Mouse (Mus musculus) myocyte (in vitro differentiated cells): ENCODE measurements at regions not wholly inside any gene's neighbourhood (a gene's known extent, or its start where the extent isn't known, plus 50 kb on each side); places are given as distances from the start of the nearest gene placed in this dataset.

Experiments
- H3K27me3 ChIP-seq: one replicate; pipeline ENCODE4 v1.6.1; 2011; ENCODE audit not compliant: control insufficient read depth, insufficient read depth, insufficient read length
- H3K36me3 ChIP-seq: one replicate; pipeline ENCODE4 v1.6.1; 2011; ENCODE audit not compliant: control insufficient read depth, insufficient read depth
- H3K4me2 ChIP-seq: one replicate; pipeline ENCODE4 v1.6.1; 2011; ENCODE audit warnings: low read depth, control low read depth
- H3K4me3 ChIP-seq: one replicate; pipeline ENCODE4 v1.5.1; 2011; ENCODE audit warnings: mild to moderate bottlenecking, control low read depth, moderate library complexity
- H3K79me2 ChIP-seq: one replicate; pipeline ENCODE4 v1.6.1; 2011; ENCODE audit not compliant: control insufficient read depth, insufficient read depth
- H3ac ChIP-seq: one replicate; pipeline ENCODE4 v1.6.1; 2011; ENCODE audit not compliant: control insufficient read depth, insufficient read length
- CEBPB ChIP-seq: IDR thresholded peaks from 2 replicates; pipeline ENCODE4 v1.6.1; 2011; ENCODE audit warnings: mild to moderate bottlenecking, moderate library complexity; ENCODE audit not compliant: poor library complexity, insufficient read depth, severe bottlenecking
- E2F4 ChIP-seq: IDR thresholded peaks from one replicate; pipeline ENCODE4 v1.6.1; 2011; ENCODE audit warnings: mild to moderate bottlenecking, control low read depth, moderate library complexity; ENCODE audit not compliant: insufficient read depth
- MAX ChIP-seq: IDR thresholded peaks from one replicate; pipeline ENCODE4 v1.6.1; 2011; ENCODE audit warnings: low read depth, mild to moderate bottlenecking, control low read depth
- MYOD1 ChIP-seq, 3 experiments: IDR thresholded peaks; one replicate each; pipeline ENCODE4 v1.6.1; 2011; ENCODE audit warnings: control low read depth in 2 of 3, low read depth in 2 of 3, mild to moderate bottlenecking in 2 of 3, moderate library complexity in 1 of 3; ENCODE audit not compliant: insufficient read length in 2 of 3, control insufficient read depth in 1 of 3
- MYOG ChIP-seq, 3 experiments: IDR thresholded peaks; one replicate each; pipeline ENCODE4 v1.6.1; 2011; ENCODE audit warnings: control low read depth in 2 of 3, low read depth in 2 of 3, mild to moderate bottlenecking in 2 of 3; ENCODE audit not compliant: insufficient read length in 2 of 3, control insufficient read depth in 1 of 3, insufficient read depth in 1 of 3
- POLR2A ChIP-seq: IDR thresholded peaks from one replicate; pipeline ENCODE4 v1.6.1; 2011; ENCODE audit warnings: low read depth, mild to moderate bottlenecking, control low read depth, moderate library complexity; ENCODE audit not compliant: insufficient read length
- POLR2AphosphoS2 ChIP-seq: IDR thresholded peaks from one replicate; pipeline ENCODE4 v1.6.1; 2011; ENCODE audit warnings: low read depth, control low read depth; ENCODE audit not compliant: insufficient read length
- REST ChIP-seq: IDR thresholded peaks from one replicate; pipeline ENCODE4 v1.6.1; 2011; ENCODE audit warnings: mild to moderate bottlenecking, control low read depth, moderate library complexity; ENCODE audit not compliant: insufficient read depth, insufficient read length
- SRF ChIP-seq: IDR thresholded peaks from one replicate; pipeline ENCODE4 v1.6.1; 2011; ENCODE audit warnings: low read depth; ENCODE audit not compliant: control insufficient read depth, insufficient read length
- TCF12 ChIP-seq: IDR thresholded peaks from one replicate; pipeline ENCODE4 v1.6.1; 2011; ENCODE audit warnings: mild to moderate bottlenecking, control low read depth; ENCODE audit not compliant: poor library complexity, insufficient read depth, severe bottlenecking
- TCF3 ChIP-seq: IDR thresholded peaks from one replicate; pipeline ENCODE4 v1.6.1; 2011; ENCODE audit warnings: low read depth, control low read depth; ENCODE audit not compliant: insufficient read length
- USF1 ChIP-seq: IDR thresholded peaks from one replicate; pipeline ENCODE4 v1.6.1; 2011; ENCODE audit warnings: low read depth, mild to moderate bottlenecking, control low read depth, moderate library complexity

DNA sequence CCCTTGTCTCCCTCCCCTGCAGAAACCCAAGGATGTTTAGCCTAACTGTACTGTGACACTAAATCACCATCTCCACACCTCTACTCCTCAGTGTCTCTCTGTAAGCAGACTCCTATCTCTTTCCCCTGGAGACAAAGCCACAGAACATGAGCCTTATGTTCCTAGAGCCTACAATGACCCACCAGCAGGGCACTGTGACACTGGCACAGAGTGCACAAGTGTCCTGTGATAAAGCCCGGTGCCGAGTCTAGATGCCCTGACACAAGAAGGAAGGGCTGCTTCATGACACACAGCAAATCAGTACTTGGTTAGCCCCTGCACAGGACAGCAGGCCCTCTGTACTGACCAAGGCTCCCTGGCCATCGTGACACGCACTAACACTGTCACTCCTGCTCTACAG, 71.2 kb upstream of the Zmiz1 start:
- TF ChIP-seq MYOD1 (IDR thresholded peaks at IDR 0.05; ENCODE audit: control insufficient read depth in 1 of 3, insufficient read length in 2 of 3, low read depth in 2 of 3), result no peak
- TF ChIP-seq TCF3, result no peak
- no peak for TF ChIP-seq E2F4
- no peak for TF ChIP-seq POLR2A
- no peak for TF ChIP-seq POLR2AphosphoS2
- TF ChIP-seq MAX, result no peak
- no peak for TF ChIP-seq USF1
- TF ChIP-seq MYOG (IDR thresholded peaks at IDR 0.05; ENCODE audit: control insufficient read depth in 1 of 3, insufficient read depth in 1 of 3, insufficient read length in 2 of 3, low read depth in 2 of 3), result no peak
- TF ChIP-seq CEBPB, result no peak
- TF ChIP-seq TCF12, result no peak
- TF ChIP-seq SRF, result no peak
- no peak for TF ChIP-seq REST
- Histone ChIP-seq H3ac (no peak overlapping the region), H3K27me3 (no peaks in the 10 kb centered on the region), H3K4me3 (no peak overlapping the region), H3K36me3 (no peaks in the 10 kb centered on the region), H3K4me2 (no peak overlapping the region), H3K79me2 (no peaks in the 10 kb centered on the region)

DNA sequence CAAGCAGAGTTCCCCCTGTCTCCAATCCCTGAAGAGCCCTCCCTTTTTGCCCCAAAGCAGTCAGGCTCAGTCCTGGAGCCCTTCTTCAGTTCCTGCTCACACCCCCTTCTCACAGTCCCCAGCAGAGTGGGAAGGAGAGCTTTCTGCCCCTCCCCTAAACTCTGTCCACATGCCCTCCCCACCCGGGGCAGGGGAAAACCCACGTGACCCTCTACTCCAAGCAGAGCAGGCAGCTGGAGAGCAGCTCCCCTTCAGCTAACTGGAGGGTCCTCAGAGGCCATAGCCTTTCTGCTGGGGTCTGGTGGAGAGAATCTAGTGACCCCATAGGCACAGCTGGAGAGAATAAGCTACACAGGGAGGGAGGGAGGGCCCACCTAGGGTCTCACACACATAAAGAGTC, 69.7 kb upstream of the Zmiz1 start:
- H3K27me3 ChIP-seq, result no peaks in the 10 kb centered on the region
- H3K4me2 ChIP-seq, result no peak overlapping the region
- H3K79me2 ChIP-seq, result no peaks in the 10 kb centered on the region
- no peak overlapping the region for H3ac ChIP-seq
- no peaks in the 10 kb centered on the region for H3K36me3 ChIP-seq
- H3K4me3 ChIP-seq, result no peak overlapping the region
- TF ChIP-seq MYOD1 (IDR thresholded peaks at IDR 0.05; ENCODE audit: control insufficient read depth in 1 of 3, insufficient read length in 2 of 3, low read depth in 2 of 3) (no peak), TCF12 (no peak), USF1 (no peak), TCF3 (no peak)

DNA sequence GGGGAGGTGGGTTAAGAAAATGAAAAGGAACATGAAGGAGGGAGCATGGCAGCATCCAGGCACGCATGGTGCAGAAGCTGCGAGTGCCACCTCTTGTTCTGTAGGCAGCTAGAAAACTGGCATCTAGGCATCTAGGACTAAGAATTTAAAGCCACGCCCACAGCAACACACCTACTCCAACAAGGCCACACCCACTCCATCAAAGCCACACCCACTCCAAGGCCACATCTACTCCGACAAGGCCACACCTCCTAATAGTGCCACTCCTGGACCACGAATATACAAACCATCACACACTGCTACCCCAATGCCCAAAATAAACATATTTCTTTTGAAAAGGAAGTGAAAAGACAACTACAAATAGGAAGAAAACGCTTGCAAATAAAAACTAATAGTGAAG, 66.6 kb upstream of the Zmiz1 start:
- H3K36me3 ChIP-seq, result no peaks in the 10 kb centered on the region
- no peak overlapping the region for H3ac ChIP-seq
- H3K27me3 ChIP-seq, result no peaks in the 10 kb centered on the region
- no peak overlapping the region for H3K4me3 ChIP-seq
- TF ChIP-seq POLR2AphosphoS2, result no peak
- no peak for TF ChIP-seq MAX
- TF ChIP-seq MYOG (IDR thresholded peaks at IDR 0.05; ENCODE audit: control insufficient read depth in 1 of 3, insufficient read depth in 1 of 3, insufficient read length in 2 of 3, low read depth in 2 of 3), result no peak
- TF ChIP-seq SRF, result no peak
- TF ChIP-seq POLR2A, result no peak
- TF ChIP-seq TCF3, result no peak
- no peak for TF ChIP-seq USF1
- TF ChIP-seq TCF12, result no peak
- no peak for TF ChIP-seq CEBPB
- TF ChIP-seq MYOD1 (IDR thresholded peaks at IDR 0.05; ENCODE audit: control insufficient read depth in 1 of 3, insufficient read length in 2 of 3, low read depth in 2 of 3), result no peak
- TF ChIP-seq REST, result no peak
- no peak for TF ChIP-seq E2F4
- no peak overlapping the region for H3K4me2 ChIP-seq
- H3K79me2 ChIP-seq, result no peaks in the 10 kb centered on the region

DNA sequence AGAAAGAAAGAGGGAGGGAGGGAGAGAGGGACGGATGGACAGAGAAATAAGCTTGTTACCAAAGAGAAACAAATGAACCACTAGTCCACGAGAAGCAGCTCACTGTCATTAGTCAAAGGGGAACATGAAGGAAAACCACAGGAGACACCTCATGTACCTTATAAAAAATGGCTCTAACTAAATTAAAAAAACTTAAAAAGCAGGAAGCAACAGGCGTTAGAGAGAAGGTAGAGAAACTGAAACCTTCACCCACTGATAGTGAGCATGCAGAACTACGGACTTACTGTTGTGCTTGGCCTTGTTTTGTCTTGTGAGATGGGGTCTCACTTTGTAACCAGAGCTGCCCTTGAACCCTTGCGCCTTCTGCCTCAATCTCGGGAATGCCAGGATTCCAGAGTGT, 66.0 kb upstream of the Zmiz1 start:
- Histone ChIP-seq H3ac (no peak overlapping the region), H3K36me3 (no peaks in the 10 kb centered on the region), H3K4me2 (no peak overlapping the region), H3K4me3 (no peak overlapping the region), H3K27me3 (no peaks in the 10 kb centered on the region), H3K79me2 (no peaks in the 10 kb centered on the region)
- TF ChIP-seq TCF12 (no peak), CEBPB (no peak), MYOD1 (IDR thresholded peaks at IDR 0.05; ENCODE audit: control insufficient read depth in 1 of 3, insufficient read length in 2 of 3, low read depth in 2 of 3) (no peak), REST (no peak), POLR2AphosphoS2 (no peak), POLR2A (no peak)

DNA sequence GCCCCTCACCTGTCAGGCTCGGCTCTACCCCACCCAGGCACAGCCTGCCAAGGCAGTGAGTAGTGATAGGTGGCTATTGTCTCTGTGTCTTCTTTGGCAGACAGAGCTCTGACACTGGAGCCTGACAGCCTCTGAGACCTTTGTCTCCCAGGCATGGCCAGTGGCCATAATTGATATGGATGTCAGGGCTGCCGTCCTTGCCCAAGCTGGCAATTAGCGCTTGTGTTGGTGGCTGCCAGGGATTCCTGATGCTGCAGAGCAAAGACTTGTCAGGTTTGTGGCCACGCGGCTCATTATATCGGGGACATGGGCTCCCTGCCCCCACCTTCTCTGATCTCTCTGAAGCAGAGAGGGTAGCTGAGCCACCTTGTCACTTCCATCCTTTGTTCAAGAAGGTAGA, 64.1 kb upstream of the Zmiz1 start:
- H3K4me3 ChIP-seq, result no peak overlapping the region
- TF ChIP-seq TCF3, result no peak
- no peak for TF ChIP-seq MYOD1 (IDR thresholded peaks at IDR 0.05; ENCODE audit: control insufficient read depth in 1 of 3, insufficient read length in 2 of 3, low read depth in 2 of 3)
- no peak for TF ChIP-seq E2F4
- no peak for TF ChIP-seq POLR2A
- no peak for TF ChIP-seq MYOG (IDR thresholded peaks at IDR 0.05; ENCODE audit: control insufficient read depth in 1 of 3, insufficient read depth in 1 of 3, insufficient read length in 2 of 3, low read depth in 2 of 3)
- no peak for TF ChIP-seq POLR2AphosphoS2
- no peaks in the 10 kb centered on the region for H3K36me3 ChIP-seq
- no peaks in the 10 kb centered on the region for H3K27me3 ChIP-seq
- no peak overlapping the region for H3ac ChIP-seq
- H3K79me2 ChIP-seq, result no peaks in the 10 kb centered on the region
- no peak overlapping the region for H3K4me2 ChIP-seq
